Mouse (Mus musculus) thymus, adult 2 months (tissue): ENCODE measurements around the gene Prm1.

Experiments
- CTCF ChIP-seq: fragments of 200-500 bp; IDR thresholded peaks from 2 replicates; pipeline ENCODE4 v1.5.1; 2012; ENCODE audit warnings: mild to moderate bottlenecking, control low read depth, low read length, moderate library complexity, borderline replicate concordance; ENCODE audit not compliant: control insufficient read depth, poor library complexity, insufficient read depth; ENCODE audit errors: extremely low read depth
- POLR2A ChIP-seq: fragments of 200-500 bp; IDR thresholded peaks from 2 replicates; pipeline ENCODE4 v1.6.1; 2012; ENCODE audit warnings: mild to moderate bottlenecking, low read length, control low read depth, moderate library complexity; ENCODE audit not compliant: control insufficient read depth, poor library complexity, insufficient read depth; ENCODE audit errors: extremely low read depth

GRCm38 (mm10) chr16:10838487-10839245, 33.0 kb upstream of the Prm1 start:
- no peak for TF ChIP-seq CTCF
- no peak for TF ChIP-seq POLR2A
